Mouse (Mus musculus): ENCODE data around the gene Wwc2.

GRCm38 (mm10) chr8:47907056-47907455 is 83.7 kb downstream of the Wwc2 start:
- TF ChIP-seq GATA1 (IDR thresholded peaks at IDR 0.05; ENCODE audit: borderline replicate concordance, low read length) (no peak), FLI1 (IDR thresholded peaks at IDR 0.05; ENCODE audit: low read length) (no peak)
